Mouse (Mus musculus) midbrain, embryonic 14.5 days (tissue): ENCODE measurements around the gene Daam2. TPM values are rescaled to one million over a fixed set of nuclear protein-coding genes. Genes with fewer than 3 reads are reported as not detected.

Experiments
- ATAC-seq: fragments of 200-750 bp; cut with Nextera tagmentation; 2 replicates; pipeline ENCODE4 v1.8.0; 2017; ENCODE audit warnings: moderate number of reproducible peaks, moderate library complexity; ENCODE audit not compliant: low FRiP score, low TSS enrichment
- DNase-seq: peaks from one replicate; pipeline ENCODE4 v3.0.0-alpha.2; 2015
- H3K27ac ChIP-seq: fragments of 300-500 bp; sonication (generic); replicated peaks from 2 replicates; pipeline ENCODE4 v1.5.1; 2014; ENCODE audit warnings: mild to moderate bottlenecking, low read depth, low read length, moderate library complexity
- H3K27me3 ChIP-seq: fragments of 300-500 bp; sonication (generic); 2 replicates; pipeline ENCODE4 v1.6.1; 2014; ENCODE audit warnings: low read length, control low read depth, mixed read lengths; ENCODE audit not compliant: control insufficient read depth, insufficient read depth
- H3K36me3 ChIP-seq: fragments of 300-500 bp; sonication (generic); 2 replicates; pipeline ENCODE4 v1.6.1; 2014; ENCODE audit warnings: low read length, control low read depth; ENCODE audit not compliant: control insufficient read depth, insufficient read depth
- H3K4me1 ChIP-seq: fragments of 300-500 bp; sonication (generic); 2 replicates; pipeline ENCODE4 v1.6.1; 2014; ENCODE audit warnings: mild to moderate bottlenecking, antibody characterized with exemption, low read length, control low read depth; ENCODE audit not compliant: control insufficient read depth, insufficient read depth
- H3K4me2 ChIP-seq: fragments of 300-500 bp; sonication (generic); 2 replicates; pipeline ENCODE4 v1.6.1; 2014; ENCODE audit warnings: mild to moderate bottlenecking, low read length, moderate library complexity
- H3K4me3 ChIP-seq: fragments of 300-500 bp; sonication (generic); replicated peaks from 2 replicates; pipeline ENCODE4 v1.5.1; 2014; ENCODE audit warnings: low read depth, low read length
- H3K9ac ChIP-seq: fragments of 300-500 bp; sonication (generic); replicated peaks from 2 replicates; pipeline ENCODE4 v1.6.1; 2014; ENCODE audit warnings: mild to moderate bottlenecking, low read length, moderate library complexity
- H3K9me3 ChIP-seq: fragments of 300-500 bp; sonication (generic); 2 replicates; pipeline ENCODE4 v1.6.1; 2016; ENCODE audit warnings: low read length, control low read depth, mixed read lengths; ENCODE audit not compliant: control insufficient read depth
- WGBS: fragments of 180-500 bp; shearing (Covaris S2); extraction: QIAGEN DNeasy Blood & Tissue Kit; methylation state at CpG from one replicate; pipeline ENCODE4 v1.1.7; 2014; 5-methylcytosine and 5-hydroxymethylcytosine counted together
- polyA plus RNA-seq: library from polyadenylated mRNA; unstranded; fragments of >200 nt; fragmentation: Nextera tagmentation; extraction: Ambion mirVana; gene quantifications from 2 replicates; pipeline ENCODE4 v1.2.1, GENCODE M21; 2014

The Daam2 gene
- polyA plus RNA-seq, 1 experiment from 2014 or later, result 2.1 TPM

GRCm38 (mm10) chr17:49544561-49544960 lies 19.6 kb downstream of the Daam2 start:
- no peak overlapping the region for H3K4me3 ChIP-seq
- H3K9me3 ChIP-seq, result no peaks in the 10 kb centered on the region
- H3K4me2 ChIP-seq, result no peak overlapping the region
- H3K36me3 ChIP-seq, result no peaks in the 10 kb centered on the region
- DNase-seq, result no peak
- no peak overlapping the region for H3K27ac ChIP-seq
- no peak for ATAC-seq
- H3K4me1 ChIP-seq, result no peaks in the 10 kb centered on the region
- no peak overlapping the region for H3K9ac ChIP-seq
- H3K27me3 ChIP-seq, result no peaks in the 10 kb centered on the region
- 100% methylated on average over 2 of the region's 2 CpGs for WGBS

- no peaks in the 10 kb centered on the region for H3K4me1 ChIP-seq
- H3K36me3 ChIP-seq, result no peaks in the 10 kb centered on the region
- H3K27ac ChIP-seq, result no peak overlapping the region
- H3K9me3 ChIP-seq, result no peaks in the 10 kb centered on the region
- H3K9ac ChIP-seq, result no peak overlapping the region
- H3K27me3 ChIP-seq, result no peaks in the 10 kb centered on the region
- 75% methylated on average over 14 of the region's 14 CpGs for WGBS
- no peak overlapping the region for H3K4me3 ChIP-seq
- ATAC-seq (no peak), DNase-seq (no peak)
- no peak overlapping the region for H3K4me2 ChIP-seq
Measured at GRCm38 (mm10) chr17:49540706-49541105, 23.4 kb downstream of the Daam2 start.

GRCm38 (mm10) chr17:49539204-49539603 lies 24.9 kb downstream of the Daam2 start:
- no peaks in the 10 kb centered on the region for H3K9me3 ChIP-seq
- H3K27me3 ChIP-seq, result no peaks in the 10 kb centered on the region
- DNase-seq (peak; percentile 77), ATAC-seq (peak; percentile 70)
- WGBS, result 8% methylated on average over 8 of the region's 8 CpGs
- no peak overlapping the region for H3K4me3 ChIP-seq
- 0 out of 2 replicates have a peak overlapping the region, but pooled peaks have one; percentile 8 for H3K27ac ChIP-seq
- H3K4me1 ChIP-seq, result no peaks in the 10 kb centered on the region; the same call in 1 of the 2 replicates
- no peaks in the 10 kb centered on the region for H3K36me3 ChIP-seq
- no peak overlapping the region for H3K9ac ChIP-seq
- H3K4me2 ChIP-seq, result no peak overlapping the region

- H3K4me3 ChIP-seq, result no peak overlapping the region
- no peaks in the 10 kb centered on the region for H3K27me3 ChIP-seq
- H3K4me2 ChIP-seq, result no peak overlapping the region
- WGBS, result 64% methylated on average over 4 of the region's 4 CpGs
- no peak for ATAC-seq
- H3K27ac ChIP-seq, result no peak overlapping the region
- no peaks in the 10 kb centered on the region for H3K9me3 ChIP-seq
- H3K9ac ChIP-seq, result no peak overlapping the region
- DNase-seq, result no peak
- H3K4me1 ChIP-seq, result no peaks in the 10 kb centered on the region; the same call in 1 of the 2 replicates
- no peaks in the 10 kb centered on the region for H3K36me3 ChIP-seq
Measured at GRCm38 (mm10) chr17:49535580-49535979, 28.6 kb downstream of the Daam2 start.

GRCm38 (mm10) chr17:49534267-49534719 lies 29.9 kb downstream of the Daam2 start:
- 57% methylated on average over 9 of the region's 9 CpGs for WGBS
- Histone ChIP-seq H3K27me3 (no peaks in the 10 kb centered on the region), H3K4me2 (no peak overlapping the region), H3K36me3 (no peaks in the 10 kb centered on the region), H3K4me3 (no peak overlapping the region), H3K27ac (no peak overlapping the region), H3K9ac (no peak overlapping the region), H3K9me3 (no peaks in the 10 kb centered on the region), H3K4me1 (no peaks in the 10 kb centered on the region; the same call in 1 of the 2 replicates)
- DNase-seq, result peak; percentile 57
- ATAC-seq, result no peak

GRCm38 (mm10) chr17:49531661-49532060 lies 32.5 kb downstream of the Daam2 start:
- no peak overlapping the region for H3K9ac ChIP-seq
- WGBS, result 98% methylated on average over 5 of the region's 5 CpGs
- H3K9me3 ChIP-seq, result no peaks in the 10 kb centered on the region
- DNase-seq (no peak), ATAC-seq (no peak)
- no peaks in the 10 kb centered on the region for H3K27me3 ChIP-seq
- no peak overlapping the region for H3K4me2 ChIP-seq
- H3K4me1 ChIP-seq, result no peaks in the 10 kb centered on the region; the same call in 1 of the 2 replicates
- no peak overlapping the region for H3K27ac ChIP-seq
- H3K4me3 ChIP-seq, result no peak overlapping the region
- no peaks in the 10 kb centered on the region for H3K36me3 ChIP-seq

- ATAC-seq, result no peak
- no peak overlapping the region for H3K9ac ChIP-seq
- H3K27ac ChIP-seq, result no peak overlapping the region
- peak; percentile 62 for DNase-seq
- no peaks in the 10 kb centered on the region; the same call in 1 of the 2 replicates for H3K4me1 ChIP-seq
- H3K4me2 ChIP-seq, result no peak overlapping the region
- no peaks in the 10 kb centered on the region for H3K36me3 ChIP-seq
- no peaks in the 10 kb centered on the region for H3K9me3 ChIP-seq
- H3K4me3 ChIP-seq, result no peak overlapping the region
- H3K27me3 ChIP-seq, result no peaks in the 10 kb centered on the region
- WGBS, result 24% methylated on average over 3 of the region's 3 CpGs
Measured at GRCm38 (mm10) chr17:49530215-49530614, 33.9 kb downstream of the Daam2 start.

GRCm38 (mm10) chr17:49528503-49529205 lies 35.5 kb downstream of the Daam2 start:
- no peaks in the 10 kb centered on the region for H3K9me3 ChIP-seq
- no peak for DNase-seq
- no peak overlapping the region for H3K27ac ChIP-seq
- 79% methylated on average over 7 of the region's 7 CpGs for WGBS
- H3K4me2 ChIP-seq, result no peak overlapping the region
- no peak overlapping the region for H3K4me3 ChIP-seq
- H3K9ac ChIP-seq, result no peak overlapping the region
- ATAC-seq, result no peak
- no peaks in the 10 kb centered on the region for H3K36me3 ChIP-seq
- no peaks in the 10 kb centered on the region for H3K27me3 ChIP-seq
- H3K4me1 ChIP-seq, result no peaks in the 10 kb centered on the region

- Histone ChIP-seq H3K9me3 (no peaks in the 10 kb centered on the region), H3K27ac (no peak overlapping the region), H3K4me1 (no peaks in the 10 kb centered on the region), H3K9ac (no peak overlapping the region), H3K36me3 (no peaks in the 10 kb centered on the region), H3K27me3 (no peaks in the 10 kb centered on the region), H3K4me2 (no peak overlapping the region), H3K4me3 (no peak overlapping the region)
- DNase-seq (no peak), ATAC-seq (no peak)
- WGBS, result 91% methylated on average over 4 of the region's 4 CpGs
Measured at GRCm38 (mm10) chr17:49528033-49528432, 36.1 kb downstream of the Daam2 start.
